Mouse (Mus musculus): ENCODE results near the gene Eapp. TPM values are rescaled to one million over a fixed set of nuclear protein-coding genes. Genes with fewer than 3 reads are reported as not detected.
"Not testable (repeated sequence)": the region's sequence is repeated elsewhere in the genome, so short reads cannot be mapped to it uniquely, and the experiment has no call there.

Gene Eapp
- polyA plus RNA-seq, 1 experiment from 2014 or later, result 59.9 TPM

GRCm38 (mm10) chr12:54689082-54689481 lies 6.6 kb downstream of the Eapp start:
- no peak overlapping the region for H3K4me2 ChIP-seq (replicated peaks; ENCODE audit: low read depth, low read length)
- ATAC-seq (ENCODE audit: low FRiP score, low TSS enrichment), result no peak
- H3K9me3 ChIP-seq (ENCODE audit: control insufficient read depth, low read length), result no peaks in the 10 kb centered on the region
- H3K27me3 ChIP-seq (ENCODE audit: control insufficient read depth, insufficient read depth, low read length), result no peaks in the 10 kb centered on the region
- no peak overlapping the region for H3K4me3 ChIP-seq (ENCODE audit: low read length)
- no peak overlapping the region for H3K9ac ChIP-seq (ENCODE audit: low read depth, low read length)
- peaks cover 32% of the 10 kb centered on the region; the same call in 1 of the 2 replicates for H3K36me3 ChIP-seq (ENCODE audit: control insufficient read depth, insufficient read depth, low read length)
- no peaks in the 10 kb centered on the region for H3K4me1 ChIP-seq (ENCODE audit: control insufficient read depth, insufficient read depth, low read length)
- WGBS, result 96% methylated on average over 5 of the region's 5 CpGs
- no peak overlapping the region for H3K27ac ChIP-seq (ENCODE audit: low read depth, low read length)

GRCm38 (mm10) chr12:54683182-54683581 lies 12.5 kb downstream of the Eapp start:
- Histone ChIP-seq H3K9ac (ENCODE audit: low read depth, low read length) (no peak overlapping the region), H3K27ac (ENCODE audit: low read depth, low read length) (no peak overlapping the region), H3K9me3 (ENCODE audit: control insufficient read depth, low read length) (no peaks in the 10 kb centered on the region), H3K36me3 (ENCODE audit: control insufficient read depth, insufficient read depth, low read length) (peaks cover 24% of the 10 kb centered on the region; the same call in 1 of the 2 replicates), H3K27me3 (ENCODE audit: control insufficient read depth, insufficient read depth, low read length) (no peaks in the 10 kb centered on the region), H3K4me2 (replicated peaks; ENCODE audit: low read depth, low read length) (no peak overlapping the region), H3K4me1 (ENCODE audit: control insufficient read depth, insufficient read depth, low read length) (no peaks in the 10 kb centered on the region), H3K4me3 (ENCODE audit: low read length) (no peak overlapping the region)
- ATAC-seq (ENCODE audit: low FRiP score, low TSS enrichment), result no peak
- 21% methylated on average over 1 of the region's 1 CpGs for WGBS

- 92% methylated on average over 9 of the region's 9 CpGs for WGBS
- Histone ChIP-seq H3K27me3 (ENCODE audit: control insufficient read depth, insufficient read depth, low read length) (no peaks in the 10 kb centered on the region), H3K27ac (ENCODE audit: low read depth, low read length) (no peak overlapping the region), H3K9me3 (ENCODE audit: control insufficient read depth, low read length) (no peaks in the 10 kb centered on the region), H3K4me3 (ENCODE audit: low read length) (no peak overlapping the region), H3K4me2 (replicated peaks; ENCODE audit: low read depth, low read length) (no peak overlapping the region), H3K4me1 (ENCODE audit: control insufficient read depth, insufficient read depth, low read length) (no peaks in the 10 kb centered on the region), H3K9ac (ENCODE audit: low read depth, low read length) (no peak overlapping the region), H3K36me3 (ENCODE audit: control insufficient read depth, insufficient read depth, low read length) (peaks cover 40% of the 10 kb centered on the region)
- no peak for ATAC-seq (ENCODE audit: low FRiP score, low TSS enrichment)
Measured at GRCm38 (mm10) chr12:54676709-54677108, 19.0 kb downstream of the Eapp start.

GRCm38 (mm10) chr12:54675396-54675795 lies 20.3 kb downstream of the Eapp start:
- no peak for ATAC-seq (ENCODE audit: low FRiP score, low TSS enrichment)
- H3K27me3 ChIP-seq (ENCODE audit: control insufficient read depth, insufficient read depth, low read length), result no peaks in the 10 kb centered on the region
- no peaks in the 10 kb centered on the region for H3K4me1 ChIP-seq (ENCODE audit: control insufficient read depth, insufficient read depth, low read length)
- peaks cover 49% of the 10 kb centered on the region for H3K36me3 ChIP-seq (ENCODE audit: control insufficient read depth, insufficient read depth, low read length)
- H3K4me2 ChIP-seq (replicated peaks; ENCODE audit: low read depth, low read length), result no peak overlapping the region
- no peaks in the 10 kb centered on the region for H3K9me3 ChIP-seq (ENCODE audit: control insufficient read depth, low read length)
- H3K9ac ChIP-seq (ENCODE audit: low read depth, low read length), result no peak overlapping the region
- H3K4me3 ChIP-seq (ENCODE audit: low read length), result no peak overlapping the region
- WGBS, result 94% methylated on average over 4 of the region's 4 CpGs
- no peak overlapping the region for H3K27ac ChIP-seq (ENCODE audit: low read depth, low read length)

GRCm38 (mm10) chr12:54671262-54671661 lies 24.4 kb downstream of the Eapp start:
- no peak for ATAC-seq (ENCODE audit: low FRiP score, low TSS enrichment)
- WGBS, result 76% methylated on average over 4 of the region's 4 CpGs
- Histone ChIP-seq H3K4me3 (ENCODE audit: low read length) (no peak overlapping the region), H3K4me1 (ENCODE audit: control insufficient read depth, insufficient read depth, low read length) (no peaks in the 10 kb centered on the region), H3K9ac (ENCODE audit: low read depth, low read length) (no peak overlapping the region), H3K36me3 (ENCODE audit: control insufficient read depth, insufficient read depth, low read length) (peaks cover 26% of the 10 kb centered on the region), H3K4me2 (replicated peaks; ENCODE audit: low read depth, low read length) (no peak overlapping the region), H3K27me3 (ENCODE audit: control insufficient read depth, insufficient read depth, low read length) (no peaks in the 10 kb centered on the region), H3K27ac (ENCODE audit: low read depth, low read length) (no peak overlapping the region), H3K9me3 (ENCODE audit: control insufficient read depth, low read length) (no peaks in the 10 kb centered on the region)

GRCm38 (mm10) chr12:54668141-54668540 lies 27.6 kb downstream of the Eapp start:
- H3K27me3 ChIP-seq (ENCODE audit: control insufficient read depth, insufficient read depth, low read length), result no peaks in the 10 kb centered on the region
- no peaks in the 10 kb centered on the region for H3K9me3 ChIP-seq (ENCODE audit: control insufficient read depth, low read length)
- no peak overlapping the region for H3K4me3 ChIP-seq (ENCODE audit: low read length)
- ATAC-seq (ENCODE audit: low FRiP score, low TSS enrichment), result no peak
- no peaks in the 10 kb centered on the region for H3K4me1 ChIP-seq (ENCODE audit: control insufficient read depth, insufficient read depth, low read length)
- H3K9ac ChIP-seq (ENCODE audit: low read depth, low read length), result no peak overlapping the region
- 96% methylated on average over 1 of the region's 1 CpGs for WGBS
- no peak overlapping the region for H3K4me2 ChIP-seq (replicated peaks; ENCODE audit: low read depth, low read length)
- H3K27ac ChIP-seq (ENCODE audit: low read depth, low read length), result no peak overlapping the region
- peaks cover 15% of the 10 kb centered on the region for H3K36me3 ChIP-seq (ENCODE audit: control insufficient read depth, insufficient read depth, low read length)

- no peak for ATAC-seq (ENCODE audit: low FRiP score, low TSS enrichment)
- 71% methylated on average over 6 of the region's 6 CpGs for WGBS
- no peak overlapping the region for H3K27ac ChIP-seq (ENCODE audit: low read depth, low read length)
- no peak overlapping the region for H3K9ac ChIP-seq (ENCODE audit: low read depth, low read length)
- no peak overlapping the region for H3K4me3 ChIP-seq (ENCODE audit: low read length)
- H3K4me1 ChIP-seq (ENCODE audit: control insufficient read depth, insufficient read depth, low read length), result no peaks in the 10 kb centered on the region
- H3K27me3 ChIP-seq (ENCODE audit: control insufficient read depth, insufficient read depth, low read length), result no peaks in the 10 kb centered on the region
- no peaks in the 10 kb centered on the region for H3K9me3 ChIP-seq (ENCODE audit: control insufficient read depth, low read length)
- H3K4me2 ChIP-seq (replicated peaks; ENCODE audit: low read depth, low read length), result no peak overlapping the region
- H3K36me3 ChIP-seq (ENCODE audit: control insufficient read depth, insufficient read depth, low read length), result no peaks in the 10 kb centered on the region
Measured at GRCm38 (mm10) chr12:54665526-54665925, 30.2 kb downstream of the Eapp start.

GRCm38 (mm10) chr12:54661470-54661869 lies 34.2 kb downstream of the Eapp start:
- H3K4me3 ChIP-seq (ENCODE audit: low read length); H3K9me3 ChIP-seq (ENCODE audit: control insufficient read depth, low read length); H3K36me3 ChIP-seq (ENCODE audit: control insufficient read depth, insufficient read depth, low read length); H3K4me2 ChIP-seq (replicated peaks; ENCODE audit: low read depth, low read length); ATAC-seq (ENCODE audit: low FRiP score, low TSS enrichment); H3K9ac ChIP-seq (ENCODE audit: low read depth, low read length); H3K4me1 ChIP-seq (ENCODE audit: control insufficient read depth, insufficient read depth, low read length); H3K27me3 ChIP-seq (ENCODE audit: control insufficient read depth, insufficient read depth, low read length); H3K27ac ChIP-seq (ENCODE audit: low read depth, low read length): not testable (repeated sequence)
- WGBS, result 71% methylated on average over 5 of the region's 5 CpGs

GRCm38 (mm10) chr12:54659901-54660300 lies 35.8 kb downstream of the Eapp start:
- no peak for ATAC-seq (ENCODE audit: low FRiP score, low TSS enrichment)

More at GRCm38 (mm10) chr12:54659901-54660300, 35.8 kb downstream of the Eapp start:
- Histone ChIP-seq H3K36me3 (ENCODE audit: control insufficient read depth, insufficient read depth, low read length) (no peaks in the 10 kb centered on the region), H3K4me2 (replicated peaks; ENCODE audit: low read depth, low read length) (no peak overlapping the region), H3K4me3 (ENCODE audit: low read length) (no peak overlapping the region), H3K4me1 (ENCODE audit: control insufficient read depth, insufficient read depth, low read length) (peaks cover 4% of the 10 kb centered on the region; the same call in 1 of the 2 replicates), H3K27ac (ENCODE audit: low read depth, low read length) (no peak overlapping the region), H3K27me3 (ENCODE audit: control insufficient read depth, insufficient read depth, low read length) (no peaks in the 10 kb centered on the region), H3K9me3 (ENCODE audit: control insufficient read depth, low read length) (no peaks in the 10 kb centered on the region), H3K9ac (ENCODE audit: low read depth, low read length) (no peak overlapping the region)
- WGBS, result 66% methylated on average over 3 of the region's 3 CpGs
